Mouse (Mus musculus) cortical plate, adult 2 months (tissue): ENCODE measurements at regions not wholly inside any gene's neighbourhood (a gene's known extent, or its start where the extent isn't known, plus 50 kb on each side); places are given as distances from the start of the nearest gene placed in this dataset.

Experiments used
- CTCF ChIP-seq: fragments of 200-500 bp; IDR thresholded peaks from 2 replicates; pipeline ENCODE4 v1.5.1; 2011; ENCODE audit warnings: mild to moderate bottlenecking, control low read depth, low read length; ENCODE audit not compliant: insufficient read depth; ENCODE audit errors: extremely low read depth
- POLR2A ChIP-seq: fragments of 200-500 bp; IDR thresholded peaks from 2 replicates; pipeline ENCODE4 v1.6.1; 2011; ENCODE audit warnings: mild to moderate bottlenecking, low read length, control low read depth; ENCODE audit not compliant: insufficient read depth; ENCODE audit errors: extremely low read depth

- no peak for TF ChIP-seq CTCF
- no peak for TF ChIP-seq POLR2A
Observed at GRCm38 (mm10) chr2:92678999-92679704, 79.6 kb downstream of the Chst1 start.
